Mouse (Mus musculus) heart, adult 8-10 months (tissue): ENCODE measurements around the gene Inpp5d. TPM values are rescaled to one million over a fixed set of nuclear protein-coding genes. Genes with fewer than 3 reads are reported as not detected.
"Not testable (repeated sequence)": the region's sequence is repeated elsewhere in the genome, so short reads cannot be mapped to it uniquely, and the experiment has no call there.

Source experiments
- DNase-seq: peaks from one replicate; pipeline ENCODE4 v3.0.0; 2022; ENCODE audit warnings: low spot score
- total RNA-seq, 4 experiments: library from RNA; stranded (reverse); gene quantifications; 2 replicates each; pipeline ENCODE4 v1.2.4; 2022

Gene Inpp5d
- total RNA-seq, 4 experiments from 2014 or later = 8.8 to 12.5 (median 9.7) TPM

GRCm38 (mm10) chr1:87655101-87655500 lies 35.0 kb downstream of the Inpp5d start:
- DNase-seq = no peak

- DNase-seq = no peak
Measured at GRCm38 (mm10) chr1:87658063-87658462, 38.0 kb downstream of the Inpp5d start.

DNA sequence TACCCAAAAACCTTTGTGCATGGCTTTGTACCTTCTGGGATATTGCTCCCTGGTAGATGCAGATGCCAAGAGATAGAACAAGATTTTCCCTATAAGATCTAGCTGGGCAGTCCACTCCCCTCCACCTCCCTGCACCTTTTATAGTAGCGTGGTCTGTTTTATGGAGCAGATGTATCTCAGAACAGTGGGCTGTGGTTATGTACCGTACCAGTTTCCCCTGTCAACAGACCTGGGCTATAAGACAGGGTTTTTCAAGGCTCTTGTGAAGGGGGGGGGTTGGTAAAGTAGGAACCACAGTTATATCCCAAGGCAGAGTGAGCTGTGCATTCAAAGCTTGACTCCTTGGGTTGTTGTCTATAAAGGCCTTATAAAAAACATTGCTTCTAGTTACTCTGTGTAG lies 38.4 kb downstream of the Inpp5d start:
- DNase-seq = no peak

DNA sequence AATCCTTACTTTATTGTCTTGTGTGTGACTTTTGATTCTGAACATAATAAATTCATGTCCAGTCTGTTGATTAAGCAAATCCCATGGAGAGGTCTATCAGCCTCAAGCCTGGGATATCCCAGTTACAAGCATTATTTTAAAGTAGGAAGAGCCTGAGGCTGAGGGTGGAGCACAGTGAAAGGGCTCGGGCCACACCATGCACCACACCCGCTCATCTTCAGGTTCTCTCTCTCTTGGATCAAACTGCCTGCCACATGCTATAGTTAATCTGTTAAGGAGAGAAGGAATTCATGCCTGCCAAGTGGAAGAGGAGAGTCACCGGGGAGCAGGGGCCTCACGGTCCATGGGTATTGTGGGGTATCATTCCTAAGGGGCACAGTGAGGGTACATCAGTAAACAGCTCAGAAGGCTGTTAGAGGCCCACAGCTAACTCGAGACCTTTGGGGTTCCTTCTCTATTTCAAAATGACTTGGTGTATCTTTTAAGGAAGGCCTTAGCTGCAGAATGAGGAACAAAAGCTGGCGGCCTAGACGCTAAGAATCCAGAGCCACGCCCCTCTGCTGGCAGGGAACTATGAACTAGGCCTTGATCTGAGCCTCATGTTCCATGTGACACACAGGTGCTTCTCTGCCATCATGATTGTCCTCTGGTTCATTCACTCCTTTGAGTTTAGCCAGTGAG lies 39.0 kb downstream of the Inpp5d start:
- DNase-seq = no peak

- DNase-seq = no peak
Measured at GRCm38 (mm10) chr1:87659618-87659960, 39.5 kb downstream of the Inpp5d start.

- DNase-seq = no peak
Measured at GRCm38 (mm10) chr1:87660740-87661139, 40.6 kb downstream of the Inpp5d start.

GRCm38 (mm10) chr1:87663992-87664391 lies 43.9 kb downstream of the Inpp5d start:
- DNase-seq = no peak

- DNase-seq = no peak
Measured at GRCm38 (mm10) chr1:87667006-87667405, 46.9 kb downstream of the Inpp5d start.

- no peak for DNase-seq
Measured at GRCm38 (mm10) chr1:87668300-87668699, 48.2 kb downstream of the Inpp5d start.

DNA sequence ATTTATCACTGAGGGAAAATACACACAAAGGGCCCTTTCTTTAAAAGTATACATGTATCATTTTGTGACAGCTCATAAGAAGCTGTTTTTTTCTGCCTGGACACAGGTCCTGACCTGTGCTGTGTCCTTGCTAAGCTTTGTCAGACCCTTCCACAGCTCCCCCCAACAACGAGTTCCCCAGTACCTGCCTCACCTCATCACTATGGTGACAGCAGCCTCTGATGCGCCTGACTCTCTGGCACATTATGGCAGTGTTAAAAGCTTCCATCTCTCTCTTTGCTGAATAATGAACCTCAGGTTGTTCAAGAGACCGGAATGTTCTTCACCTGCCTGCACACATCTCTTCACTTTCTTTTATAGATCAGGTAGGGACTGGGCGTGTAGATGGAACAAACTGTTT lies 51.4 kb downstream of the Inpp5d start:
- no peak for DNase-seq

DNA sequence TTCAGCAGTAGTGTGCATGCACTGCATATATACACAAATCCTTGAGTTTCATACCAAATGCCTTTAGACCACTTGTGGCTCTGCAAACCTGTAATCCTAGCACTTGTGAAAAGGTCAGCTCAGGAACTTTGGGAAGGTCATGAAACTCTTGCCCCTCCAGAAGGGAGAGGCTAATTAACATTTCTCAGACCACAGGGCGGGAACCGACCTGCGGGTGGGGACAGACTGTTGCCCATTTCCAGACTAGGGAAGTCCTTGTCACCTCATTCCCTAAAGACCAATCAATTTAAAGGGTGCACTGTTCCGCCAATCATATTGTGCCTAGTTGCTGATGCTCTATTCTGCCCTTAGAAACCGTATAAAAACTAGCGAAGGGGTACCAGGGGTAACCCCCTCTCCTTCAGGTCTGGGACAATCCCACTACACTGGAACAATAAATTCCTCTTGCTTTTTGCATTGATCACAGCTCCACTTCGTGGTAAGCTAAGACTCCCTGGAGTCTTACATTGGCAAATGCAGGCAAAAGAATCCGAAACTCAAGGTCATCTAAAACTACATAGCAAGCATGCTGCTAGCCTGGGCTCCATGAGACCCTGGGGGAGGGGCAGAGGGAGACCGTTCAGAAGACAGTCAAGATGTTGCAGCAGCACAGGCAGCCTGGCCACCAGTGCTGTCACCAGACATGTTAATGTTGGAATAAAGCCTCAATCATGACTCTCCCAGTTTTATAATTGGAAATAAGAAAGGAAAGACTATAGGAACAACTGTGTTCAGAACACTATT lies 53.9 kb downstream of the Inpp5d start:
- DNase-seq = no peak

DNA sequence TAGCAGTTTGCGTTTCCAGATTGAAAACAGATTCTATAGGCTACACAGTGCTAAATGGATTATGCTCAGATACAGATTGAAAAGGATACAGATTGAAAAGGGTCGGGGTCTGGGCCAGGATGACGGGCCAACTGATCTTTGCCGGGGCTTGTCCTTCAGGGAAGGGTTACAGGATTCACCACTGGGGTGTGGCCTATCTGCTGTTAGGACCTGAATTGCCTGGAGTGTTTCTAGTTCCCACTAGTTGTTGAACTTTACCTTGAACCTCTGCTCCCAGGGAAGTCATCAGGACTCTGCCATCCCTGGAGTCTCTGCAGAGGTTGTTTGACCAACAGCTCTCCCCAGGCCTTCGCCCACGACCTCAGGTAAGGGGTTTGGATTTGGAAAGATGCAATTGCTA lies 55.9 kb downstream of the Inpp5d start:
- DNase-seq = no peak

GRCm38 (mm10) chr1:87679089-87679488 lies 59.0 kb downstream of the Inpp5d start:
- DNase-seq = no peak

- no peak for DNase-seq
Measured at GRCm38 (mm10) chr1:87680950-87681349, 60.8 kb downstream of the Inpp5d start.

GRCm38 (mm10) chr1:87682473-87682872 lies 62.4 kb downstream of the Inpp5d start:
- not testable (repeated sequence) for DNase-seq

DNA sequence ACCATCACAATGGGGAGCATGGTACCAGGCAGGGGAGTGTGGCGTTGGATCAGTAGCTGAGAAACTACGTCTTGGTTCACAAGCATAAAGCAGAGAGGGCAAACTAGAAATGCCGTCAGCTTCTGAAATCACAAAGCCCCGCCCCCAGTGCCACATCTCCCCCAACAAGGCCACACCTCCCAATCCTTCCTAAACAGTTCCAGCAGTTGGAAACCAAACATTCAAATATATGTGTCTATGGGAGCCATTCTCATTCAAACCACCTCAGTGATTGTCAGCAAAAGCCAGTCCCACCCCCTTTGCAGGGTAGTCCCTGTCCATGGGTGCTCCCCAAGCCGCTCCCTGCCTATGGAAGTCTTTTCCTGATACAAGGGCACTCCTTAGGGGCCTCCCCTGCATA lies 64.0 kb downstream of the Inpp5d start:
- DNase-seq = no peak

DNA sequence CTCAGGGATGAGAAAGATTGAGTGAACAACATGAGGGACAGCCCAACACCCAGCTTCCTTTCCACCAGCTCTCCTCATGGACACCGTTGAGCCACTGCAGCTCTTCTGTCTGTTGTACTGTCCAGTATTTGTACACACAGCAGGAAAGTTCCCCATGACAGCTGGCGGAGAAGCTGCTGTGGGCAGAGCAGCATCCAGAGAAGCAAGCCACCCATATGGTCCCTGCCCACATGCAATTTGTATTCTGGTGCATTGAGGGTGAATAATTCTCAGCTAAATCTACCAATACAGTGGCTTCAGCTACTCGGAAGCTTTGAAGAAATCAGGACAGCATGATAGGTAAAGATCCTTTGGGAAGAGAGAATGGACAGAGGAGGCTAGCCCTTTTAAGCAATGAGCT lies 64.7 kb downstream of the Inpp5d start:
- no peak for DNase-seq

GRCm38 (mm10) chr1:87686351-87686750 lies 66.2 kb downstream of the Inpp5d start:
- no peak for DNase-seq

GRCm38 (mm10) chr1:87687009-87687408 lies 66.9 kb downstream of the Inpp5d start:
- DNase-seq = no peak

- no peak for DNase-seq
Measured at GRCm38 (mm10) chr1:87689661-87690341, 69.7 kb downstream of the Inpp5d start.

- peak; percentile 5 for DNase-seq
Measured at GRCm38 (mm10) chr1:87696358-87696757, 76.2 kb downstream of the Inpp5d start.

DNA sequence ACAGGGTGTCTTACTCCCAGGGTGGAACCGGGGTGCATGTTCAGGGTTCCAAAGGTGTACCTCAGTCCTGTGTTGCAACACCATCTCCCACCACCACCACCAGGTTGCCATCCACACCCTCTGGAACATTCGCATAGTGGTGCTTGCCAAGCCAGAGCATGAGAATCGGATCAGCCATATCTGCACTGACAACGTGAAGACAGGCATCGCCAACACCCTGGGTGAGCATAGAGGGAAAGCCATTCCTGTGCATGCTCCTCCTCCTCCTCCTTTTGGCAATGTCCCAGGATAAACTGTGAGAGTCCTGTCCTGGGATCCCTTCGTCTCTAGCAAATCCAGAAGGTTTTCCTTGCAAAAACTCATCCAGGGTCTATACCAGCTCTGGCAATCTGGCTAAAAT lies 77.9 kb downstream of the Inpp5d start:
- DNase-seq = peak; percentile 2
